Mouse (Mus musculus) gastrocnemius, adult 8-10 months (tissue): ENCODE data around the gene Cacna1a. TPM values are rescaled to one million over a fixed set of nuclear protein-coding genes. Genes with fewer than 3 reads are reported as not detected.

Experiments used
- DNase-seq, 2 experiments: peaks; one replicate each; pipeline ENCODE4 v3.0.0; 2022; ENCODE audit warnings: low spot score in 2 of 2
- total RNA-seq, 4 experiments: library from RNA; stranded (reverse); gene quantifications; 2 replicates each; pipeline ENCODE4 v1.2.4; 2022

Cacna1a gene
- total RNA-seq, result 1 to 10 TPM; 2.2 to 4.6 (median 3.1) TPM

DNA sequence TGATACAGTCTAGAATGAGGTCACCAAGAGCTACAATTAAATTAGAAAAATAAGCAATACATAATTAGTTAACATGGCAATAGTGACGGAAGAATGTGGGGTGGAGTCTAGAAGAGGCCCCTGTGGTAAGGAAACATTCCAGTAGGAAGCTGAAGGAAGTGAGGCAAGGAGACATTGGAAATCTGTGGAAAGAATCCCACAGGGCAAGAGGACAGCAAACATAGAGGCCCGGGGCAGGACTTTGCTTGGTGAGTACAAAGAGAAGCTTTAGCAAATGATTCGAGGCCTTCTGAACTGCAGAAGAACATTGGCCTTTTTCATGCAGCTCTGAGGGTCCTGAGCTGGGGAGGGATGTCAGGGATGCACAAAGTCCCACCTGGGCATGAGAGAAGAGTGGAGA is at the start of gene Cacna1a:
Gene Cacna1a (plus strand): TSS at position 166 of the 400 bp plus-strand sequence.
- no peak for DNase-seq

GRCm38 (mm10) chr8:84338493-84338892 is 49.7 kb upstream of the Cacna1a start:
- no peak for DNase-seq

GRCm38 (mm10) chr8:84339320-84339719 is 48.9 kb upstream of the Cacna1a start:
- DNase-seq, result no peak

GRCm38 (mm10) chr8:84339867-84340266 is 48.4 kb upstream of the Cacna1a start:
- no peak for DNase-seq

- no peak for DNase-seq
These were observed 47.6 kb upstream of the Cacna1a start for GRCm38 (mm10) chr8:84340671-84341070.

DNA sequence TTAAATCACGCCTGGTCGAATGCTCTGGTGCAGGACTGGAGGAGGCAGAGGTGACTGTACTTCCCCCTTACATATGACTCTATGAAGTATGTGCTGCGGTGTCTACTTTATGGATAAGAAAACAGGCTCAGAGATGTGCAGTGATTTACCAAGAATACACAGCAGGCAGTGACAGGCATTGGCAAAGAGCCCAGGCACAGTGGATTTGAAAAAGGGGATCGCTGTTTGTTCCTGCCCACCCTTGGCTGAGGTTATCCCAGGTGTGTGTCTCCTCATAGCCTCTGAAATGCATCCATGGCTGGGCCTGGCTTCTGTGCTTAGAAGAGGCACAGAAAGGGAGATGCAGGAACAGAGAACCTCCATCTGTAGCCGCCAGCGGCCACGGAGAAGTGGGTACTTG is 42.7 kb upstream of the Cacna1a start:
- no peak for DNase-seq

- no peak for DNase-seq
These were observed 41.8 kb upstream of the Cacna1a start for GRCm38 (mm10) chr8:84346421-84346820.

- no peak for DNase-seq
These were observed 38.7 kb upstream of the Cacna1a start for GRCm38 (mm10) chr8:84349526-84349925.

GRCm38 (mm10) chr8:84350960-84351359 is 37.3 kb upstream of the Cacna1a start:
- no peak for DNase-seq

- no peak for DNase-seq
These were observed 31.8 kb upstream of the Cacna1a start for GRCm38 (mm10) chr8:84356482-84356881.

- DNase-seq, result peak; percentile 28 to 54
These were observed 30.4 kb upstream of the Cacna1a start for GRCm38 (mm10) chr8:84357631-84358371.

DNA sequence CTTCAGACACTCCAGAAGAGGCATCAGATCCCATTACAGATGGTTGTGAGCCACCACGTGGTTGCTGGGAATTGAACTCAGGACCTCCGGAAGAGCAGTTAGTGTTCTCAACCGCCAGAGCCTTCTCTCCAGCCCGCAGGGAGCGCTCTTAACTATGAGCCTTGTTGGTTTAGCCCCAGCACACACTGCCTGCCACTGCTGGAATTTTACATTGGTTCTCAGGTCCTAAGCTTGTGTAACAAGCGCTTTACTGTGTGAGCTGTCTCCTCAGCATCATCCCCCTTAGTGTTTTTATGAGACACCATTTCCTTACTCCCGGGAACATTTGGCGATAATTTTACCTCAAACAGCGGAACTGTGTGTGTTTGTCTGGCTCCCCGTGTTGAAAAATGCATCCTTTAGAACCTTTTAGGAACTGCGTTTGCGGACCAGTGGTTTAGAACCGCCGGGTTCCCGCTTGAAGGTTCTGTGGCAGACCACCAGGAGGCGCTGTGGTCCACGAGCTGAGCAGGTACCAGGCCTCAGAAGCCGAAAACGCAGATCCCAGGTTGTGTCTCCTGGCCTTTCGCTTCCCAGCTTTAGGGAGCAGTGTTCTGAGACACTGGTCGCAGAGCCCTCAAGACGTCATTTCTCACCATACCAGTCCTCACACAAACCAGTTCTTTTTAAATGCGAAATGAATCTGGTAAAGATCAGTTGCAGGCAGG is 24.7 kb upstream of the Cacna1a start:
- DNase-seq, result peak; percentile 24 to 32

DNA sequence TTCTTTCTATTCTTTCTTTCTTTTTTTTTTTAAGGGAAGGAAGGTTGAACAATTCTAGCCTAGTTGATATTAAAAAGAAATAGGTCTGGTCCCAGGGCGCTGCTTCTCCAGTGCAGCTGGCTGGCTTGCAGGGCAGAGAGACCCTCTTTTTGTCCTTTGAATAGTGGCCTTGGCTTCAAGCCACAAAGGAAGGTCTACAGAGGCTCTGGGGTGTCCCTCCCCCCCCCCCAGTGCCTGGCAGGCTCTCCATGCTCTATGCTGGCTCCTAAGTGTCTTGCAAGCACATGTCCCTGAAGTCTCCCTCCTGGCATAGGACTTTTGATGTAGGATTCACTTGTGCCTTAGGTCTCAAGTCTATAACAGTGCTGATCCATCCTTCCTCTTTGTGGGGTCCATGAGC is 23.0 kb upstream of the Cacna1a start:
- DNase-seq, result no peak

DNA sequence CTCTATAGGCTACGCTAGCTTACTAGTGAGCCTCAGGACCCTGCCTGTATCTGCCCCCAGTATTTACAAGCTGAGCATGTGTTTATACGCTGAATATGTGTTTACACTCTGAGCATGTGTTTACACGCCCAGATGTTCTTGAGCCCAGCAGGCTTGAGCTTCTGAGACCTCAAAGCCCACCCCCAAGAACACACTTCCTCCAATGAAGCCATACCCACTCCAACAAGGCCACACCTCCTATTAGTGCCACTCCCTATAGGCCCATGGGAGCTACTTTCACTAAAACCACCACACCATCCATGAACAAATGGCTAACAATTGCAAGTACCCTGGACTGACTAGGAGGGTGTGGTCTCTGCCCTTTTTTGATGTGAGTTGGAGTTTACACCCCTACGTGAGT is 17.3 kb upstream of the Cacna1a start:
- no peak for DNase-seq

DNA sequence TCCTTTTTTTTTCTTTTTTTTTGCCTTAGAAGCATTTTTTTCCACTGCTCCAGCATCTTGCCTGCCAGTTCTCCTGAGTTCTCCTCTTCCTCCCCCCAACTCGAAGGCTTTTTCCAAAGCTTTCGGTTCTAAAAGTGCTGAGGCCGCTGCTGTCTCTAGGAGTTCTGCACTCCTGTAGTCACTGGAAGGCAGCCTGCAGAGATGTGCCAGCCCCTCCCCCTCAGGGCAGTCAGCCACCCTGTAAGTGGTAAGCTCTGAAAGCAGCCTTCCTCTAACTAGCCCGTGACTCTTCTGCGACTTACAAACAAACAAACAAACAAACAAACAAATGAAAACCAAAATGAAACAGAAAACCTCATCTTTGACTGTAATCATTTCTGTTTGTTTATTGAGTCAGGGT is 13.2 kb upstream of the Cacna1a start:
- DNase-seq, result no peak

DNA sequence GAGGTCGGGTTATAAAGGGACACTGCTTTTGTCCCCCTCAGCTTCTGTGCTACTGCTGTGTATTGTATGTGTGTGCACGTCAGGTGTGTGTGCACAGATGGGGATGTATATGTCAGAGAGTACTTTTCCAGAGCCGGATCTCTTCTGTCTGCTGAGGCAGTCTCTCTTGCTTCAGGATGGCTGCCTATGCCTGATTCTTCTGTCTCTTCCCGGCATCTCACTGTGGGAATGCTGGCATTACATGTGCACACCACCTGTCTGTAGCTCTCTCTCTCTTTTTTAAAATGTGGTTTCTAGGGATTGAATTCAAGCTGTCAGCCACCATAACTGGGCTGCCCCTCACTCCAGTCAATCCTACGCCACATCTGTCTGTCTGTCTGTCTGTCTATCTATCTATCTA is 12.4 kb upstream of the Cacna1a start:
- no peak for DNase-seq

- no peak for DNase-seq
These were observed 11.7 kb upstream of the Cacna1a start for GRCm38 (mm10) chr8:84376564-84376963.

- no peak for DNase-seq
These were observed 6.6 kb upstream of the Cacna1a start for GRCm38 (mm10) chr8:84381676-84382075.

DNA sequence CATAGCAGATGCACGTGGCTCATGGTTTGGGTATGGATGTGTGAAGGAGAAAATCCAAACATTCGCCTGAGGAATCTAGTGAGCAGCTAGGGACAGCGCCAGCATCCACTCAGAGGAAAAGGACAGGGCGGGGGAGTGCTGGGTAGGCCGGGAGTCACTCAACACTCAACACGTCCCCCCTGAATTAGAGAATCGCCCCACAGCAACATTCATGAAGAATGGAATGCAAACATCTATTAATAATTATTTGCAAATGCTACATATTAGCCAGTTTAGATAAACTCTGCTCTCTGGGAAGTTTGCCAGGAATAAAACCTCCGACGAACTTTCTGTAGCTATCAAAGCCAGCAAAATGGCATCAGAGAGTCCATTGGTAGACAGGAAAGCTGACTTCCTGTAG is 533 bp downstream of the Cacna1a start:
- no peak for DNase-seq

DNA sequence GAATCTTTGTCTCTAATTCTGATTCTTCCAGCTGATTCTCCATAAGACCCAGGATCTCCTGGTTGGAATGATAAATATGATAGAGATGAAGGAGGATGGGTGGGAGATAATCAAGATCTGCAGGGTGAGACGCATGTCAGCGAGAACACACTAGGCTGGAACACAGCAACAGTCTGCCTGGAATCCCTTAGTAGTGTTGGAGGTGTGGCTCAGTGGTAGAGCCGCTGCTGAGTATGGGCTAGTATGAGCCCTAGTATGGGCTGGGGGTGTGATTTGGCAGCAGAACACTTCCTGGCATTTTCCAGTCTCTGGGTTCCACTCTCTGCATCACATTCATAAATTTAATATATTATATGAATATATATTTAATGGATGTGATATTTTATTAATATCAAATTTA is 933 bp downstream of the Cacna1a start:
- DNase-seq, result no peak

DNA sequence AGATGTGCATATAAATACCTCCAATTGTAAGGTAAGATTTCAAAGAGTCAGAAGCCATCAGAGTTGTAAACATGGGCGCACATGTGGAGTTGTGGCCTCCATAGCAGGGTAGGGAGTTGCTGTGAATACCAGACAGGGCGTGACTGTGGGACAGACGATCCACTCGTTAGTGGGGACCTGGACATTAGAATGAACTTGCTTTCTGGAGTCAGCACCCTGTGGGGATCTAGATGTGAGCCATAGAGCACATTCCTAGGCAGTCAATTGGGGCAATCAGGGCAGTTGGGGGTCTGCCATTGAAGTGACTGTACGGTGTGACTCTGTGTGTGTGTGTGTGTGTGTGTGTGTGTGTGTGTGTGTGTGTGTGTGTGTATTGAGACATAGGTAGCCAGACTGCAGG is 3.4 kb downstream of the Cacna1a start:
- DNase-seq, result no peak

DNA sequence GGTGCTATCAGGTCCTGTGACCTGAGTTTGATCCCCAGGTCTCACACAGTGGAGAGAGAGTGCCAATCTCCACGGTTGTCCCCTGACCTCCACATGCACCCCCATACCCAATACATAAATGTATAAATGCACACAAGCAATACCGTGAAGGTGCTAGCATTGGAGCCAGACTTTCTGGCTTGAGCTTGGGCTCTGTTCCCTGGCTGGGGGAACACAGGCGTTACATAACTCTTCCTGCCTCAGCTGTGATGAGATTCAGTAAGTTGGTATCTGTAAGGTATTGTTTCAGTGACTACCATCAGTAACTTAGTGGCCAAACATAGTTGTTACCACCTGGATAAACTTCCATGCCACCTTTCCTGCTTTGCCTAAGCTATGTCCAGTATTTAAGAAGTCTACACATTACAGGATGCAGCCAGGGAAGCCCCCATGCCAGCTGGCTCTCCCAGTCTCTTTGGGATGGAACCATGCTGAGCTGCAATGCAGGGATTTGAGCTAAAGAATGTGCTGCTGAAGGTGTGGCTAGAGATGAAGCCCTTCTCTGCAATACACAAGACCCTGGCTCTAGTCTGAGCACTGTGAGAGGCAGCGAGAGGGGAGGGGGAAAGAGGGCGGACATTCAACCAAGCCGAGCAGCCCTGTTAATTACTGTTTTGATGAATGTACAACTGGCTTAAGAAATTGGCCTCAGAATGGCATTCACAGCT is 7.7 kb downstream of the Cacna1a start:
- DNase-seq, result no peak
